Mouse (Mus musculus): ENCODE measurements at regions not wholly inside any gene's neighbourhood (a gene's known extent, or its start where the extent isn't known, plus 50 kb on each side); places are given as distances from the start of the nearest gene placed in this dataset.

GRCm38 (mm10) chr19:21119477-21119876 lies 152.6 kb upstream of the Zfand5 start:
- TF ChIP-seq POLR2A (IDR thresholded peaks at IDR 0.05; ENCODE audit: insufficient read depth, low read depth, low read length): no peak
- TF ChIP-seq CTCF (IDR thresholded peaks at IDR 0.05; ENCODE audit: insufficient read depth, low read depth, low read length): no peak
